Mouse (Mus musculus): Measurements from ENCODE around the gene Dcaf5. TPM values are rescaled to one million over a fixed set of nuclear protein-coding genes. Genes with fewer than 3 reads are reported as not detected.

The Dcaf5 gene
- polyA plus RNA-seq, 1 experiment: 14.4 TPM

GRCm38 (mm10) chr12:80379393-80379792 is 57.0 kb downstream of the Dcaf5 start:
- no peak for TF ChIP-seq GATA1 (IDR thresholded peaks at IDR 0.05; ENCODE audit: low read length)

GRCm38 (mm10) chr12:80377604-80378003 is 58.8 kb downstream of the Dcaf5 start:
- TF ChIP-seq GATA1 (IDR thresholded peaks at IDR 0.05; ENCODE audit: low read length): no peak

GRCm38 (mm10) chr12:80375721-80376120 is 60.7 kb downstream of the Dcaf5 start:
- no peak for TF ChIP-seq GATA1 (IDR thresholded peaks at IDR 0.05; ENCODE audit: low read length)

- TF ChIP-seq GATA1 (IDR thresholded peaks at IDR 0.05; ENCODE audit: low read length): no peak
These were observed 61.7 kb downstream of the Dcaf5 start for GRCm38 (mm10) chr12:80374736-80375135.

- no peak for TF ChIP-seq GATA1 (IDR thresholded peaks at IDR 0.05; ENCODE audit: low read length)
These were observed 63.5 kb downstream of the Dcaf5 start for GRCm38 (mm10) chr12:80372946-80373345.

- TF ChIP-seq GATA1 (IDR thresholded peaks at IDR 0.05; ENCODE audit: low read length): no peak
These were observed 69.2 kb downstream of the Dcaf5 start for GRCm38 (mm10) chr12:80367227-80367626.

- no peak for TF ChIP-seq GATA1 (IDR thresholded peaks at IDR 0.05; ENCODE audit: low read length)
These were observed 70.4 kb downstream of the Dcaf5 start for GRCm38 (mm10) chr12:80366004-80366480.

- TF ChIP-seq GATA1 (IDR thresholded peaks at IDR 0.05; ENCODE audit: low read length): no peak
These were observed 71.1 kb downstream of the Dcaf5 start for GRCm38 (mm10) chr12:80365345-80365744.

GRCm38 (mm10) chr12:80361655-80362054 is 74.7 kb downstream of the Dcaf5 start:
- TF ChIP-seq GATA1 (IDR thresholded peaks at IDR 0.05; ENCODE audit: low read length): no peak

GRCm38 (mm10) chr12:80360321-80360720 is 76.1 kb downstream of the Dcaf5 start:
- no peak for TF ChIP-seq GATA1 (IDR thresholded peaks at IDR 0.05; ENCODE audit: low read length)

- no peak for TF ChIP-seq GATA1 (IDR thresholded peaks at IDR 0.05; ENCODE audit: low read length)
These were observed 91.6 kb downstream of the Dcaf5 start for GRCm38 (mm10) chr12:80344777-80345231.

- TF ChIP-seq GATA1 (IDR thresholded peaks at IDR 0.05; ENCODE audit: low read length): no peak
These were observed 95.5 kb downstream of the Dcaf5 start for GRCm38 (mm10) chr12:80340936-80341335.

GRCm38 (mm10) chr12:80334162-80334561 is 102.2 kb downstream of the Dcaf5 start:
- no peak for TF ChIP-seq GATA1 (IDR thresholded peaks at IDR 0.05; ENCODE audit: low read length)

- TF ChIP-seq GATA1 (IDR thresholded peaks at IDR 0.05; ENCODE audit: low read length): no peak
These were observed 104.8 kb downstream of the Dcaf5 start for GRCm38 (mm10) chr12:80331634-80332033.

- no peak for TF ChIP-seq GATA1 (IDR thresholded peaks at IDR 0.05; ENCODE audit: low read length)
These were observed 105.6 kb downstream of the Dcaf5 start for GRCm38 (mm10) chr12:80330819-80331218.

- no peak for TF ChIP-seq GATA1 (IDR thresholded peaks at IDR 0.05; ENCODE audit: low read length)
These were observed 106.8 kb downstream of the Dcaf5 start for GRCm38 (mm10) chr12:80329641-80330040.

GRCm38 (mm10) chr12:80326047-80326446 is 110.4 kb downstream of the Dcaf5 start:
- TF ChIP-seq GATA1 (IDR thresholded peaks at IDR 0.05; ENCODE audit: low read length): no peak

GRCm38 (mm10) chr12:80324785-80325131 is 111.6 kb downstream of the Dcaf5 start:
- TF ChIP-seq GATA1 (IDR thresholded peaks at IDR 0.05; ENCODE audit: low read length): no peak
